ENCODE assay signal across 8 mouse cellular contexts in genomic region chr6:88736741-88737508, GRCm38 (mm10). TPM values are rescaled to one million over a fixed set of nuclear protein-coding genes. Genes with fewer than 3 reads are reported as not detected.
A peak's percentile ranks its signal among the peaks of the same experiment; 100 is the strongest.
DNase-seq lines count a peak whose midpoint lies in the region; ATAC-seq and TF ChIP-seq lines count a peak whose summit lies in the region.

No protein-coding gene starts in this region.

- H3K4me2 ChIP-seq in liver, embryonic 11.5 days, result no peak overlapping the region
- H3K4me2 ChIP-seq in liver, postnatal 0 days (ENCODE audit: low read depth, low read length), result 0 out of 2 replicates have a peak overlapping the region, but pooled peaks have one; percentile 13
- H3K4me2 ChIP-seq in midbrain, postnatal 0 days (ENCODE audit: low read depth, low read length, poor library complexity, severe bottlenecking), result no peak overlapping the region

- no peak overlapping the region for H3K4me3 ChIP-seq in liver, embryonic 11.5 days (ENCODE audit: low read depth, low read length)
- no peak overlapping the region for H3K4me3 ChIP-seq in liver, postnatal 0 days (ENCODE audit: low read depth, low read length)
- H3K4me3 ChIP-seq in midbrain, postnatal 0 days (ENCODE audit: low read depth, low read length), result no peak overlapping the region

- ATAC-seq in liver, embryonic 11.5 days (replicated peaks; ENCODE audit: low FRiP score), result no peak
- ATAC-seq in liver, postnatal 0 days, result no peak
- no peak for ATAC-seq in granulocyte monocyte progenitor cell, adult 5-6 weeks (replicated peaks; ENCODE audit: poor library complexity, severe bottlenecking)
- no peak for ATAC-seq in midbrain, postnatal 0 days (ENCODE audit: low FRiP score)

- H3K9ac ChIP-seq in liver, embryonic 11.5 days (ENCODE audit: low read depth, low read length), result no peak overlapping the region
- no peak overlapping the region for H3K9ac ChIP-seq in liver, postnatal 0 days (replicated peaks)
- H3K9ac ChIP-seq in midbrain, postnatal 0 days (replicated peaks; ENCODE audit: low read length, poor library complexity, severe bottlenecking), result no peak overlapping the region

- no peak for TF ChIP-seq CTCF in liver, postnatal 0 days (IDR thresholded peaks at IDR 0.05; ENCODE audit: low read depth)
- no peak for TF ChIP-seq CTCF in midbrain, postnatal 0 days (IDR thresholded peaks at IDR 0.05)

- no peak for TF ChIP-seq EP300 in liver, postnatal 0 days (IDR thresholded peaks at IDR 0.05; ENCODE audit: low read depth)

- peak; percentile 68 for DNase-seq in adrenal gland, postnatal 10 days
- DNase-seq in adrenal gland, postnatal 25 days, result no peak
- DNase-seq in liver, result peak; percentile 71
- DNase-seq in liver, embryonic 11.5 days (ENCODE audit: low spot score), result no peak
- DNase-seq in kidney, postnatal 10 days, result peak; percentile 66
- peak; percentile 52 for DNase-seq in liver, postnatal 0 days
- DNase-seq in midbrain, postnatal 0 days (ENCODE audit: low spot score), result no peak

- H3K36me3 ChIP-seq in liver, embryonic 11.5 days (ENCODE audit: control insufficient read depth, insufficient read depth, low read length), result no peaks in the 10 kb centered on the region
- peaks cover 12% of the 10 kb centered on the region for H3K36me3 ChIP-seq in liver, postnatal 0 days (replicated peaks; ENCODE audit: insufficient read depth, low read length)
- H3K36me3 ChIP-seq in midbrain, postnatal 0 days (ENCODE audit: insufficient read depth, low read length), result no peaks in the 10 kb centered on the region

- no peaks in the 10 kb centered on the region; the same call in 1 of the 2 replicates for H3K27me3 ChIP-seq in liver, embryonic 11.5 days (replicated peaks; ENCODE audit: control insufficient read depth, insufficient read depth, low read length)
- no peaks in the 10 kb centered on the region for H3K27me3 ChIP-seq in liver, postnatal 0 days (ENCODE audit: insufficient read depth, low read length)
- no peaks in the 10 kb centered on the region for H3K27me3 ChIP-seq in midbrain, postnatal 0 days (ENCODE audit: insufficient read depth, low read length)

- H3K9me3 ChIP-seq in liver, embryonic 11.5 days (ENCODE audit: control insufficient read depth, low read length), result no peaks in the 10 kb centered on the region
- H3K9me3 ChIP-seq in liver, postnatal 0 days (ENCODE audit: low read length), result no peaks in the 10 kb centered on the region
- H3K9me3 ChIP-seq in midbrain, postnatal 0 days (ENCODE audit: low read length), result no peaks in the 10 kb centered on the region

- H3K27ac ChIP-seq in liver, embryonic 11.5 days (ENCODE audit: low read depth, low read length), result no peak overlapping the region
- peak overlapping the region; percentile 34 for H3K27ac ChIP-seq in liver, postnatal 0 days (ENCODE audit: low read depth)
- H3K27ac ChIP-seq in midbrain, postnatal 0 days (ENCODE audit: low read depth, low read length), result no peak overlapping the region

- WGBS in liver, embryonic 11.5 days, result 77% methylated on average over 16 of the region's 16 CpGs
- 83% methylated on average over 16 of the region's 16 CpGs for WGBS in liver, postnatal 0 days (ENCODE audit: insufficient replicate concordance)
- WGBS in midbrain, postnatal 0 days, result 73% methylated on average over 16 of the region's 16 CpGs

- H3K4me1 ChIP-seq in liver, embryonic 11.5 days (replicated peaks; ENCODE audit: control insufficient read depth, insufficient read depth, low read length), result peaks cover 40% of the 10 kb centered on the region
- H3K4me1 ChIP-seq in liver, postnatal 0 days (ENCODE audit: insufficient read depth), result peaks cover 55% of the 10 kb centered on the region
- peaks cover 6% of the 10 kb centered on the region; the same call in 1 of the 2 replicates for H3K4me1 ChIP-seq in midbrain, postnatal 0 days (ENCODE audit: insufficient read depth, low read length)

RNA-seq across cellular contexts. Expression of gene Mgll, which starts 12.7 kb away (rescaled TPM):
- total RNA-seq in adrenal gland, postnatal 10 days (2021), result 100 to 1,000 TPM; 277 to 282 TPM
- total RNA-seq in adrenal gland, postnatal 25 days (2021), result 164 and 179 TPM in 2 replicates
- 17.3 and 22.2 TPM in 2 replicates for polyA plus RNA-seq in liver, embryonic 11.5 days (2014; fragmentation: Nextera tagmentation; extraction: Ambion mirVana)
- 106 and 121 TPM in 2 replicates for polyA plus RNA-seq in liver, postnatal 0 days (2015; fragmentation: Nextera tagmentation; extraction: Ambion mirVana)
- 0.99 TPM in 1 of 2 replicates, not detected in the other for total RNA-seq in granulocyte monocyte progenitor cell, adult 5-6 weeks (2014; fragmentation: Nextera tagmentation)
- total RNA-seq in granulocyte monocyte progenitor cell, adult 5-6 weeks (2017), result 0.26 and 2.0 TPM in 2 replicates
- 48.7 and 50.6 TPM in 2 replicates for total RNA-seq in midbrain, postnatal 0 days (2014; rRNA removed)
- polyA plus RNA-seq in midbrain, postnatal 0 days (2015; fragmentation: Nextera tagmentation; extraction: Ambion mirVana), result 62.3 and 75.3 TPM in 2 replicates

Comparison
In these comparisons a context has a peak if more than half of its experiments do, and no peak if none do; other contexts are left out.
1. DNase-seq: peak in adrenal gland, postnatal 10 days (single experiment), liver (single experiment), kidney, postnatal 10 days (single experiment) and liver, postnatal 0 days (single experiment); none in adrenal gland, postnatal 25 days (single experiment), liver, embryonic 11.5 days (single experiment) and midbrain, postnatal 0 days (single experiment).
2. RNA of gene Mgll, which starts 12.7 kb away (total RNA-seq): 277 to 282 TPM in adrenal gland, postnatal 10 days, 164 to 179 TPM in adrenal gland, postnatal 25 days and 48.7 to 50.6 TPM in midbrain, postnatal 0 days; 0.26 to 2.0 TPM in granulocyte monocyte progenitor cell, adult 5-6 weeks; every median in the first group is over 10 times any median in the second.